Mouse (Mus musculus) MEL (cell line): ENCODE results near the gene Snx10. TPM values are rescaled to one million over a fixed set of nuclear protein-coding genes. Genes with fewer than 3 reads are reported as not detected.
A peak's percentile ranks its signal among the peaks of the same experiment; 100 is the strongest.

ENCODE experiments used
- DNase-seq: peaks from one replicate; pipeline ENCODE4 v3.0.0; 2011; ENCODE audit warnings: low read depth, low spot score
- H3K27ac ChIP-seq: 2 replicates; pipeline ENCODE4 v1.5.1; 2012; ENCODE audit warnings: low read depth, mild to moderate bottlenecking, control low read depth, low read length, moderate library complexity; ENCODE audit not compliant: control insufficient read depth
- H3K27me3 ChIP-seq, 2 experiments: fragments of 150-350 bp in 1 of 2; sonication (generic) in 1 of 2; 2 replicates each; pipeline ENCODE4 v1.6.1; 2012; ENCODE audit warnings: low read length in 2 of 2, mild to moderate bottlenecking in 2 of 2, improper control_type of control experiment in 1 of 2, moderate library complexity in 1 of 2; ENCODE audit not compliant: insufficient read depth in 2 of 2, control insufficient read depth in 1 of 2
- H3K36me3 ChIP-seq, 2 experiments: 2 replicates each; pipeline ENCODE4 v1.6.1; 2012 to 2014; ENCODE audit warnings: low read length in 2 of 2, improper control_type of control experiment in 1 of 2, inconsistent platforms in 1 of 2, mild to moderate bottlenecking in 1 of 2; ENCODE audit not compliant: insufficient read depth in 2 of 2, control insufficient read depth in 1 of 2
- H3K4me1 ChIP-seq, 2 experiments: fragments of 150-350 bp in 1 of 2; sonication (generic) in 1 of 2; 2 replicates each; pipeline ENCODE4 v1.6.1; 2012; ENCODE audit warnings: low read length in 2 of 2, improper control_type of control experiment in 1 of 2, mild to moderate bottlenecking in 1 of 2; ENCODE audit not compliant: insufficient read depth in 2 of 2, control insufficient read depth in 1 of 2
- H3K4me3 ChIP-seq, 2 experiments: fragments of 150-350 bp in 1 of 2; sonication (generic) in 1 of 2; 2 replicates each; pipeline ENCODE4 v1.5.1; 2012; ENCODE audit warnings: low read depth in 2 of 2, low read length in 2 of 2, mild to moderate bottlenecking in 2 of 2, moderate library complexity in 2 of 2, control low read depth in 1 of 2, improper control_type of control experiment in 1 of 2; ENCODE audit not compliant: control insufficient read depth in 1 of 2, insufficient read depth in 1 of 2
- H3K79me2 ChIP-seq: 2 replicates; pipeline ENCODE4 v1.6.1; 2012; ENCODE audit warnings: mild to moderate bottlenecking, low read length, moderate library complexity; ENCODE audit not compliant: control insufficient read depth, poor library complexity, insufficient read depth
- H3K9ac ChIP-seq: 2 replicates; pipeline ENCODE4 v1.6.1; 2012; ENCODE audit warnings: low read depth, mild to moderate bottlenecking, control low read depth, low read length, moderate library complexity; ENCODE audit not compliant: control insufficient read depth, poor library complexity, severe bottlenecking
- H3K9me3 ChIP-seq: fragments of 150-350 bp; sonication (generic); replicated peaks from 2 replicates; pipeline ENCODE4 v1.6.1; 2012; ENCODE audit warnings: mild to moderate bottlenecking, low read length, improper control_type of control experiment, moderate library complexity; ENCODE audit not compliant: insufficient read depth
- CHD2 ChIP-seq: IDR thresholded peaks from 2 replicates; pipeline ENCODE4 v1.6.1; 2011; ENCODE audit warnings: low read length, improper control_type of control experiment
- E2F4 ChIP-seq: IDR thresholded peaks from 2 replicates; pipeline ENCODE4 v1.6.1; 2011; ENCODE audit warnings: low read depth, low read length, improper control_type of control experiment, borderline replicate concordance
- EP300 ChIP-seq, 2 experiments: IDR thresholded peaks; 2 replicates each; pipeline ENCODE4 v1.6.1; 2011; ENCODE audit warnings: improper control_type of control experiment in 2 of 2, low read length in 2 of 2, low read depth in 1 of 2, mild to moderate bottlenecking in 1 of 2
- GABPA ChIP-seq: IDR thresholded peaks from 2 replicates; pipeline ENCODE4 v1.6.1; 2012; ENCODE audit warnings: low read depth, mild to moderate bottlenecking, inconsistent platforms, low read length, improper control_type of control experiment, moderate library complexity
- JUND ChIP-seq: IDR thresholded peaks from 2 replicates; pipeline ENCODE4 v1.6.1; 2011; ENCODE audit warnings: low read depth, mild to moderate bottlenecking, improper control_type of control experiment, low read length
- KAT2A ChIP-seq: conservative IDR thresholded peaks from 2 replicates; pipeline ENCODE4 v1.6.1; 2012; ENCODE audit warnings: low read depth, low read length, improper control_type of control experiment, inconsistent platforms
- MAZ ChIP-seq: IDR thresholded peaks from 2 replicates; pipeline ENCODE4 v1.6.1; 2012; ENCODE audit warnings: low read depth, mild to moderate bottlenecking, inconsistent platforms, low read length, improper control_type of control experiment
- MEF2A ChIP-seq: IDR thresholded peaks from 2 replicates; pipeline ENCODE4 v1.6.1; 2014; ENCODE audit warnings: low read depth, mild to moderate bottlenecking, inconsistent platforms, low read length, improper control_type of control experiment; ENCODE audit not compliant: poor library complexity, insufficient replicate concordance, severe bottlenecking; ENCODE audit errors: extremely low read depth
- MXI1 ChIP-seq: IDR thresholded peaks from 2 replicates; pipeline ENCODE4 v1.6.1; 2011; ENCODE audit warnings: mild to moderate bottlenecking, low read depth, low read length, improper control_type of control experiment
- MYC ChIP-seq: IDR thresholded peaks from 2 replicates; pipeline ENCODE4 v1.6.1; 2011; ENCODE audit warnings: low read depth, mild to moderate bottlenecking, low read length, improper control_type of control experiment, moderate library complexity
- NELFE ChIP-seq: IDR thresholded peaks from 2 replicates; pipeline ENCODE4 v1.6.1; 2011; ENCODE audit warnings: low read depth, low read length, improper control_type of control experiment
- NRF1 ChIP-seq: IDR thresholded peaks from 2 replicates; pipeline ENCODE4 v1.6.1; 2014; ENCODE audit warnings: low read depth, mild to moderate bottlenecking, inconsistent platforms, low read length, improper control_type of control experiment, moderate library complexity; ENCODE audit not compliant: poor library complexity, insufficient read depth, severe bottlenecking
- POLR2A ChIP-seq, 2 experiments: IDR thresholded peaks; 2 replicates each; pipeline ENCODE4 v1.6.1; 2011 to 2012; ENCODE audit warnings: low read length in 2 of 2, mild to moderate bottlenecking in 2 of 2, control low read depth in 1 of 2, improper control_type of control experiment in 1 of 2, low read depth in 1 of 2, moderate library complexity in 1 of 2; ENCODE audit not compliant: control insufficient read depth in 1 of 2, insufficient read depth in 1 of 2, poor library complexity in 1 of 2
- RAD21 ChIP-seq: IDR thresholded peaks from 2 replicates; pipeline ENCODE4 v1.6.1; 2011; ENCODE audit warnings: mild to moderate bottlenecking, low read depth, low read length, improper control_type of control experiment
- SIN3A ChIP-seq: IDR thresholded peaks from 2 replicates; pipeline ENCODE4 v1.6.1; 2012; ENCODE audit warnings: low read length, improper control_type of control experiment, inconsistent platforms
- TBP ChIP-seq: IDR thresholded peaks from 2 replicates; pipeline ENCODE4 v1.8.0; 2011; ENCODE audit warnings: low read depth, low read length, improper control_type of control experiment
- TCF12 ChIP-seq: IDR thresholded peaks from 2 replicates; pipeline ENCODE4 v1.6.1; 2014; ENCODE audit warnings: low read depth, mild to moderate bottlenecking, inconsistent platforms, low read length, improper control_type of control experiment, moderate library complexity
- UBTF ChIP-seq: IDR thresholded peaks from 2 replicates; pipeline ENCODE4 v1.6.1; 2012; ENCODE audit warnings: low read depth, mild to moderate bottlenecking, inconsistent platforms, low read length, improper control_type of control experiment, moderate library complexity, borderline replicate concordance; ENCODE audit not compliant: insufficient read depth
- USF1 ChIP-seq: IDR thresholded peaks from 2 replicates; pipeline ENCODE4 v1.6.1; 2014; ENCODE audit warnings: low read depth, mild to moderate bottlenecking, inconsistent platforms, low read length, improper control_type of control experiment, moderate library complexity
- ZNF384 ChIP-seq: IDR thresholded peaks from 2 replicates; pipeline ENCODE4 v1.6.1; 2012; ENCODE audit warnings: low read depth, mild to moderate bottlenecking, inconsistent platforms, low read length, improper control_type of control experiment
- polyA plus RNA-seq, 2 experiments: library from polyadenylated mRNA; stranded (reverse) in 1 of 2; unstranded in 1 of 2; fragments of >175 nt in 1 of 2; fragments of >200 nt in 1 of 2; gene quantifications; 2 replicates each; pipeline versions ENCODE4 v1.2.1 to v1.2.4; 2012; ENCODE audit warnings: low replicate concordance in 2 of 2, low read depth in 1 of 2; ENCODE audit not compliant: insufficient read length in 2 of 2, insufficient read depth in 1 of 2, missing spikeins in 1 of 2
- total RNA-seq: library from RNA; depleted of rRNA; stranded (reverse); fragments of 300-350 nt; gene quantifications from 2 replicates; pipeline ENCODE4 v1.2.3, GENCODE M21; 2012

Gene Snx10
- total and polyA plus RNA-seq, 3 experiments, result 3.9 to 7.0 TPM; not detected in 1

GRCm38 (mm10) chr6:51514860-51515259 lies 8.8 kb upstream of the Snx10 start:
- TF ChIP-seq E2F4 (no peak), MEF2A (no peak), MAZ (no peak), MYC (no peak), EP300 (IDR thresholded peaks at IDR 0.05; ENCODE audit: low read depth in 1 of 2, low read length in 2 of 2) (no peak), KAT2A (no peak)
- H3K4me1 ChIP-seq, result no peaks in the 10 kb centered on the region
- no peak overlapping the region for H3K9ac ChIP-seq
- no peaks in the 10 kb centered on the region for H3K9me3 ChIP-seq
- H3K79me2 ChIP-seq, result no peaks in the 10 kb centered on the region
- no peaks in the 10 kb centered on the region for H3K27me3 ChIP-seq
- DNase-seq, result no peak
- no peak overlapping the region for H3K4me3 ChIP-seq
- no peak overlapping the region for H3K27ac ChIP-seq
- no peaks in the 10 kb centered on the region for H3K36me3 ChIP-seq

- Histone ChIP-seq H3K79me2 (no peaks in the 10 kb centered on the region), H3K27ac (no peak overlapping the region), H3K9ac (peak overlapping the region; percentile 61), H3K27me3 (no peaks in the 10 kb centered on the region), H3K9me3 (no peaks in the 10 kb centered on the region)
- DNase-seq, result peak; percentile 53
- 0 out of 2 replicates have a peak, but pooled peaks have one; percentile 3 for TF ChIP-seq SIN3A
- TF ChIP-seq USF1, result peak; percentile 72
- TF ChIP-seq JUND, result no peak
- TF ChIP-seq, all 39 proteins: peak for 2
- H3K4me3 ChIP-seq, result peak overlapping the region; percentile 40 to 63
- no peaks in the 10 kb centered on the region; a peak in 1 of 4 replicates for H3K36me3 ChIP-seq
- H3K4me1 ChIP-seq, result peaks cover 0 to 4% of the 10 kb centered on the region in 2 experiments; a peak in 1 of 4 replicates
Observed at GRCm38 (mm10) chr6:51523310-51523709, 391 bp upstream of the Snx10 start.

GRCm38 (mm10) chr6:51524321-51524931 lies 725 bp downstream of the Snx10 start:
- peak overlapping the region; percentile 63 to 81 for H3K4me3 ChIP-seq
- peaks cover 0 to 4% of the 10 kb centered on the region in 2 experiments; a peak in 1 of 4 replicates for H3K4me1 ChIP-seq
- H3K27me3 ChIP-seq, result no peaks in the 10 kb centered on the region
- no peaks in the 10 kb centered on the region for H3K9me3 ChIP-seq
- H3K79me2 ChIP-seq, result no peaks in the 10 kb centered on the region
- peak; percentile 73 for DNase-seq
- H3K27ac ChIP-seq, result no peak overlapping the region
- peak overlapping the region; percentile 83 for H3K9ac ChIP-seq
- H3K36me3 ChIP-seq, result no peaks in the 10 kb centered on the region; a peak in 1 of 4 replicates
- TF ChIP-seq KAT2A, result no peak
- TF ChIP-seq NRF1, result no peak
- TF ChIP-seq MYC, result 0 out of 2 replicates have a peak, but pooled peaks have one; percentile 41
- TF ChIP-seq ZNF384, result no peak
- no peak for TF ChIP-seq JUND
- TF ChIP-seq POLR2A (IDR thresholded peaks at IDR 0.05; ENCODE audit: control insufficient read depth in 1 of 2, insufficient read depth in 1 of 2, low read depth in 1 of 2, low read length in 2 of 2, poor library complexity in 1 of 2), result peak in 1 of 2 experiments; percentile 41; a peak in 1 of 4 replicates
- TF ChIP-seq NELFE, result peak; percentile 20; the same call in 1 of the 2 replicates
- peak; percentile 29; the same call in 1 of the 2 replicates for TF ChIP-seq USF1
- TF ChIP-seq TBP, result no peak
- TF ChIP-seq TCF12, result no peak
- no peak for TF ChIP-seq UBTF
- TF ChIP-seq GABPA, result no peak
- peak; percentile 57; the same call in 1 of the 2 replicates for TF ChIP-seq MAZ
- TF ChIP-seq MXI1, result peak; percentile 56
- TF ChIP-seq SIN3A, result peak; percentile 39; the same call in 1 of the 2 replicates
- TF ChIP-seq RAD21, result no peak
- TF ChIP-seq E2F4, result no peak
- no peak for TF ChIP-seq CHD2
